Mouse (Mus musculus) heart, embryonic 16.5 days (tissue): ENCODE measurements around the gene Fdxacb1. TPM values are rescaled to one million over a fixed set of nuclear protein-coding genes. Genes with fewer than 3 reads are reported as not detected.

Source experiments
- polyA plus RNA-seq: library from polyadenylated mRNA; unstranded; fragments of >200 nt; fragmentation: Nextera tagmentation; extraction: Ambion mirVana; gene quantifications from 2 replicates; pipeline ENCODE4 v1.2.1, GENCODE M21; 2015

Gene Fdxacb1
- polyA plus RNA-seq, 1 experiment from 2014 or later: 11.0 TPM

Other genes with a start within 250 kb of the Fdxacb1 start
- 91.6 and 93.2 TPM in 2 replicates for gene Pts, start 239.5 kb upstream of the Fdxacb1 start, polyA plus RNA-seq
- 3.7 and 3.9 TPM in 2 replicates for gene Il18, start 213.4 kb upstream of the Fdxacb1 start, polyA plus RNA-seq
- gene Bco2, start 213.1 kb upstream of the Fdxacb1 start, polyA plus RNA-seq: 0.21 TPM in 1 of 2 replicates, not detected in the other
- gene Tex12, start 206.9 kb upstream of the Fdxacb1 start, polyA plus RNA-seq: not detected in 2 replicates
- 852 and 860 TPM in 2 replicates for gene Sdhd, start 164.4 kb upstream of the Fdxacb1 start, polyA plus RNA-seq
- gene Timm8b, start 164.3 kb upstream of the Fdxacb1 start, polyA plus RNA-seq: 243 and 261 TPM in 2 replicates
- gene Pih1d2, start 150.9 kb upstream of the Fdxacb1 start, polyA plus RNA-seq: 1.9 and 3.1 TPM in 2 replicates
- 12.1 and 13.0 TPM in 2 replicates for gene Nkapd1, start 150.8 kb upstream of the Fdxacb1 start, polyA plus RNA-seq
- 147 and 156 TPM in 2 replicates for gene Dlat, start 108.5 kb upstream of the Fdxacb1 start, polyA plus RNA-seq
- gene Dixdc1, start 28.7 kb upstream of the Fdxacb1 start, polyA plus RNA-seq: 8.6 and 10.3 TPM in 2 replicates
- 7.9 and 9.8 TPM in 2 replicates for gene 2310030G06Rik, start 21.7 kb upstream of the Fdxacb1 start, polyA plus RNA-seq
- gene Cryab, start 16.9 kb upstream of the Fdxacb1 start, polyA plus RNA-seq: 1,241 and 1,315 TPM in 2 replicates
- gene Hspb2, start 15.9 kb upstream of the Fdxacb1 start, polyA plus RNA-seq: 242 and 286 TPM in 2 replicates
- 27.2 and 27.5 TPM in 2 replicates for gene Alg9, start 6.8 kb downstream of the Fdxacb1 start, polyA plus RNA-seq
- gene 1110032A03Rik, start 7.3 kb downstream of the Fdxacb1 start, polyA plus RNA-seq: 28.7 and 30.0 TPM in 2 replicates
- 38.2 and 41.8 TPM in 2 replicates for gene Ppp2r1b, start 77.1 kb downstream of the Fdxacb1 start, polyA plus RNA-seq
- 14.4 and 18.5 TPM in 2 replicates for gene Sik2, start 240.8 kb downstream of the Fdxacb1 start, polyA plus RNA-seq